Mouse (Mus musculus): ENCODE measurements around the gene Cxxc4. TPM values are rescaled to one million over a fixed set of nuclear protein-coding genes. Genes with fewer than 3 reads are reported as not detected.

The Cxxc4 gene
- total RNA-seq, 2 experiments from 2014 or later: 0.36 to 1.2 TPM

GRCm38 (mm10) chr3:134235491-134236413, 532 bp upstream of the Cxxc4 start:
- intact Hi-C loops (cut with DNase I): no loop called here
- H3K27ac ChIP-seq: peak overlapping the region; percentile 68
- peak overlapping the region; percentile 76 for H3K4me3 ChIP-seq
- DNase-seq: peak; percentile 74
- TF ChIP-seq CTCF (IDR thresholded peaks at IDR 0.05): no peak

- Histone ChIP-seq H3K27ac (no peak overlapping the region), H3K4me3 (no peak overlapping the region; the same call in none of the 2 replicates)
- TF ChIP-seq CTCF (IDR thresholded peaks at IDR 0.05): no peak
- intact Hi-C loops (cut with DNase I): no loop called here
- DNase-seq: no peak
These were observed 975 bp downstream of the Cxxc4 start for GRCm38 (mm10) chr3:134237113-134237805.

- no peak for DNase-seq
- peak overlapping the region; percentile 85 for H3K4me3 ChIP-seq
- intact Hi-C loops (cut with DNase I): no loop called here
- peak overlapping the region; percentile 86 for H3K27ac ChIP-seq
- TF ChIP-seq CTCF (IDR thresholded peaks at IDR 0.05): no peak
These were observed 2.5 kb downstream of the Cxxc4 start for GRCm38 (mm10) chr3:134238621-134239310.

DNA sequence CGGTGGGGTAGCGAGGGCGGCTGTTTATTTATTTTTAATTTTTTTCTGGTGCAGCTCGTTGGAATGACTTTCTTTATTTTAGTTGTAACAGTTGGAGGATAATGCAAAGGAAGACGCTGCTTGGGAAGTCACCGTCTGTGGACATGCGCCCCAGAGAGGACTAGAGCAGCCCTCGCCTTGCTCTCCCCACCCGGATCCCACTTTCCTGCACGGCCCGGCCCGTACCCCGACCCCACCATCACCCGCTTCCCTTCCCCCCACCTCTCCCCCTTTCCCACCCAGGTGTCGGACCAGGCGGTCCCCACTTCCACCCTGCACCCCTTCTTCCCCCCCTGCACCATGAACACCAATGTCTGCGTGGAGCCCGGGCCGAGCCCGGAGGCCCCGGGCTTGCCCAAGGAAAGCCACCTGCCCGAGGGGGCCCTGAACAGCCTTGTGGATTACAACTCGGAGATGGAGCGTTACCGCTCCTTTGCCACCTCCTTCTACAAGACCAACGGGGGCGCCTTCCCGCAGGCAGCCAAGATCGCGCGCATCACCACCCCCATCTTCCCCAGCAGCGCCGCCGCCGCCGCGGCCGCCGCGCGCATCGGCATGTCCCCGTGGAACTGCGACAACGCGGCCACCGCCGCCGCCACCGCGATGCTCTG, 3.2 kb downstream of the Cxxc4 start:
- Histone ChIP-seq H3K4me3 (peak overlapping the region; percentile 85), H3K27ac (peak overlapping the region; percentile 86)
- no peak for TF ChIP-seq CTCF (IDR thresholded peaks at IDR 0.05)
- DNase-seq: peak; percentile 57
- intact Hi-C loops (cut with DNase I): no loop called here

- Histone ChIP-seq H3K27ac (peak overlapping the region; percentile 86), H3K4me3 (peak overlapping the region; percentile 85)
- intact Hi-C loops (cut with DNase I): no loop called here
- TF ChIP-seq CTCF (IDR thresholded peaks at IDR 0.05): no peak
- DNase-seq: peak; percentile 69
These were observed 3.9 kb downstream of the Cxxc4 start for GRCm38 (mm10) chr3:134239971-134240717.

DNA sequence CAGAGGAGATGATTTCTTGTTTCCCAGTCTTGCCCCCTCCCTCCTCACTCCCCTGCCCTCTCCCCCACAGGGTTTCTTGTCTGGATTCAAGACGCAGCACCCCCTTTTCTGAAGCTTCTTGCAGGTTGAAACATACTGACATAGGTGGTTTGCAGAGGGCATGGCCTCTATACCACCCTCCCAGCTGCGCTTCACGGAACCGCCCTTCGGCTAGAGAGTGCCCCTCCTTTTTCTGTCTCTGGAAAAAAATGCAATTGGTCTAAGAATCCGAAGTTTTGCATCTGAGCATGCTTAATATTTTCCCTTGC, 4.4 kb downstream of the Cxxc4 start:
- Histone ChIP-seq H3K27ac (peak overlapping the region; percentile 69), H3K4me3 (peak overlapping the region; percentile 85)
- TF ChIP-seq CTCF (IDR thresholded peaks at IDR 0.05): no peak
- intact Hi-C loops (cut with DNase I): no loop called here
- DNase-seq: no peak

DNA sequence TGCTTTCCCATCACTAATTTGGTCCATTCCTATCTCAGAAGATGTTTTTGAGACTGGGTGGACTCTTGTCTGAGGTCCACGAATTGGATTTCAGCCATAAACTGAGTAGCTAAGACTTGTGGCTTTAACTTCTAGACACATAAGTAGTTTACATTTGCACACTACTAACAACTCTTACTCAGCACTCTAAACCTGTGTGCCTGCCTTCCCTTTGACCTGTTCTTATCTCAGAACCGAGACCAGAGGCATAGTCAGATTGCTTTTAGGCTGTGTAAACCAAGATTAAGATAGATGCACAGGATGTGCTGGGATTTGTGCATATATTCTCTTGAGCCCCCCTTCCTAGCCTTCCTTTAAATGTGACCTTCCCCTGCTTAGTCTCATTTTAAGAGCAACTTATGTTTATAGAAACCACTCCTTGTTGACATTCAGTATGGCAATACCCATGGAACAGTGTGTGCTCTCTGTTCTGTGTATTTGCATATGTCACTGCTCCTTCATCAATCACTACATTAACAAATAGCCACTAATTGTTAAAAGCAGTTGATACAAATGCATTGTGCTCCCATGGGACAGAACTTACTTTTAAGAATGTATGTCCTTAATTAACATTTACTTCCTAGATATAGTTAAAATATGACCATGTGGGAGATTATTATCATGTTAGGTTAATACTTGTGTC, 7.0 kb downstream of the Cxxc4 start:
- no peak for TF ChIP-seq CTCF (IDR thresholded peaks at IDR 0.05)
- Histone ChIP-seq H3K27ac (no peak overlapping the region), H3K4me3 (no peak overlapping the region)
- DNase-seq: no peak
- intact Hi-C loops (cut with DNase I): no loop called here

DNA sequence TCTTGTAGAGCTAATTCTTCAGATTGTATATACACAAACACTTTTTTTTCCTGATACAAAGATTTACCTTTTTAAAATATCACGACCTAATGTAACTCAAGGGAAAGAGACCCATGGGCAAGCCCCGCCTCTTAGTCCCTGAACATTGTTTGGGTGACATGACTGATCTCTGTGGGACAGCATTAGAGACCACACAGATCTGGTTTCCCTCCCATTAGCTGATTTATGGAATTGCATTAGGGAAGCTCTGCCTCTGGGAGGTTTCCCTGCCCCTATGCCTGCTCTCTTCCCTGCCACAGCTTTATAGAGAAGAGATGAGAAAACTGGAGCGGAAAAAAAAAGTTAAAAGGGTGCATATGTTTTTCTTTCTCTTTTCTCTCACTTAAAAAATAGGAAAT, 7.6 kb downstream of the Cxxc4 start:
- no peak for DNase-seq
- intact Hi-C loops (cut with DNase I): no loop called here
- no peak overlapping the region for H3K27ac ChIP-seq
- TF ChIP-seq CTCF (IDR thresholded peaks at IDR 0.05): no peak
- no peak overlapping the region for H3K4me3 ChIP-seq

GRCm38 (mm10) chr3:134254221-134254620, 17.9 kb downstream of the Cxxc4 start:
- intact Hi-C loops (cut with DNase I): no loop called here
- no peak for TF ChIP-seq CTCF (IDR thresholded peaks at IDR 0.05)
- no peak for DNase-seq
- Histone ChIP-seq H3K27ac (no peak overlapping the region), H3K4me3 (no peak overlapping the region)

DNA sequence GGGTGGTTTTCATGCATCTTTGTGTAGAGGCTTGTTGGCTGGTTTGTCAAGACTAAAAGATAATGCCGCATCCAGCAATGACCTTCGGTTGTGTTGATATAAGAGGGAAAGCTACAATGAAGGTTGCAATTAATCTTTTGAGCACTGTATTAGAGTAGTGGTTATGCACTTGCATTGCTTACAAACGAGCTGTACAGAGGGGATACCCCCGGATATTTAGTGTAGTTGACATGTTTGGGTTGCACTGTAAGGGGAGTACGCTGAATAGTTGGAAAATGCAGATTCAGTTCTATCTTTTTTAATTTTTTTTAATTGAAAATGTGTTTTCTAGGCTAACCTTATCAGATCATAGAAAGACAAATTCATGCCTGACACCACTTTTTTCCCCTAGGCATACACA, 22.4 kb downstream of the Cxxc4 start:
- no peak for DNase-seq
- no peak for TF ChIP-seq CTCF (IDR thresholded peaks at IDR 0.05)
- intact Hi-C loops (cut with DNase I): no loop called here

DNA sequence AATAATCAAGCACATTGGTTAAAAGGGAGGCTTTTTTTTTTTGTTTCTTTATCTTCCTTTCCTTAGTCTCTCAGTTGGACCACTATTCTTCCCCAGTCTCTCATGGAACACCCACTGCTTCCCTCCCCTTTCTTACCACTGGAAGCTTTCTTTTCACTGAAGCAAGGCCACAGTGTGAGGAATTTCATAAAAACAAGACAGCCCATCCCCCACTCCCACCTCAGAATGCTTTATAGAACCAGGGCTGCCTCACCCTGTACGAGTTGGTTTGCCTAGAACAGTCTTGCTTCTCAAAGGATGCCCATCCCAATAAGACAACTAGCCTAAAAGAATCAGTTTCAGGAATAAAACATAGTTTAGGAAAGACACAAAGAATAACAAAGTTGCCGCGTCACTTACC, 23.0 kb downstream of the Cxxc4 start:
- DNase-seq: no peak
- TF ChIP-seq CTCF (IDR thresholded peaks at IDR 0.05): no peak
- no peak overlapping the region for H3K4me3 ChIP-seq
- intact Hi-C loops (cut with DNase I): no loop called here
- no peak overlapping the region for H3K27ac ChIP-seq

More for the DNA sequence above, 22.4 kb downstream of the Cxxc4 start:
- no peak overlapping the region for H3K27ac ChIP-seq
- H3K4me3 ChIP-seq: no peak overlapping the region

Measured in gastrocnemius, adult 2 months (tissue).